Mouse (Mus musculus) liver, embryonic 18 days (tissue): ENCODE measurements around the gene Mios. TPM values are rescaled to one million over a fixed set of nuclear protein-coding genes. Genes with fewer than 3 reads are reported as not detected.

Experiments
- polyA plus RNA-seq: library from polyadenylated mRNA; depleted of rRNA; stranded (reverse); fragments of >200 nt; gene quantifications from 2 replicates; pipeline ENCODE4 v1.2.3, GENCODE M21; 2012; rRNA removed

Mios gene
- 4.0 and 4.3 TPM in 2 replicates for polyA plus RNA-seq

DNA sequence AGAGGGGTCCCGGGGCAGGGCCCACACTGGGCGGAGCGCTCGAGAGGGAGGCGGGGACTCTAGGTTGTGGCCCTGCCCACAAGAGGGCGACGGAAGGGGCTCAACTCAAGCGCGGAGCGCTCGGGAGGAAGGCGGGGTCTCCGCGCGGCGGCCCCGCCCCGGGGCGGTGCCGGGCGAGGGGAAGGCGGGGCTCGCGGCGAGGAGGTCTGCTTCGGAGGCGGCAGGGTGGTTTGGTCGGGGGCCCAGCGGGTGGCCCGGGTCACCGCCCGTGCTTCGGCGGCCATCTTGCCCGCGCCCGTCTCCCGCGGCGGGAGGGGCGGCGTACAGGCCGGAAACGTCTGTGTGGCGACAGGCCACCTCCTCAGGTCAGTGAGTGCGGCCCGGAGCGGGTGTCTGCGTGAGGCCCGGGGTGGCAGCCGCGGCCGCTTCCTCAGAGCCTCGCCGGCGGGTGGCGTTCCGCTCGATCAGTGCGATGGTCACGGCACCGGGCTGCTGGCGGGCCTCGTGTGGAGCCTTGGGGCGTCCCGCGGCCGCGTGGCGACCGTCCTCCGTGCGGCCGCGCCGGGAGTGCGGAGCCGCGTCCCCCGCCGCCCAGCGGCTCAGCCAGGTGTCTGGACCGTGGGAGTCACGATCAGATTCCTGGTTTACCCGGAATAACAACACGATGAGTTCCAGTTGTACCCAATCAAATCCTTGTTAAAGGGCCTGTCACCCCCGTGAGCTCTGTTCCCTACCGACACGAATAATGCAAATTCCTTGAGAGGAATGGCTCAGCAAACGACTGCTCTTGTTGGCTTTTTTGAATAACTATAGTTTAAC, at the start of gene Mios:
TSS of gene Mios (plus strand) at position 176 of the 819 bp plus-strand sequence.

DNA sequence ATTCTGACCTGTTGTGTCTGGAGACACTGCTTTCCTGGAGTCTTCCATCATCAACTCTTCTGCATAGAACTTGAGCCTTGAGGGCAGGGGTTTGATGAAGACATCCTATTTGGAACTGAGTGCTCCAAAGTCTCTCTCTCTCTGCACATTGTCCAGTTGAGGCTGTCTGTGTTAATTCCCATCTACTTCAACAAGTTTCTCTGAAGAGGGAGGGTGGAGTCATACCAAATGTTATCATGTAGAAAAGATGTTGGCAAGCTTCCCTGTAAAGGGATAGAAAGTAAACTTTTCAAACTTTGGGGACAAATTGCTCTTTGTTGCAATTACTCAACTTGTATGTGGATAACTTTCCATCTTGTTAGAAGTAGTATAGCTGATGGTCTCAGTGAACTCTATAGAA, 16.5 kb upstream of the Mios start, which contains the start of gene Col28a1:
TSS of gene Col28a1 (minus strand) at position 101 of the 400 bp plus-strand sequence.

DNA sequence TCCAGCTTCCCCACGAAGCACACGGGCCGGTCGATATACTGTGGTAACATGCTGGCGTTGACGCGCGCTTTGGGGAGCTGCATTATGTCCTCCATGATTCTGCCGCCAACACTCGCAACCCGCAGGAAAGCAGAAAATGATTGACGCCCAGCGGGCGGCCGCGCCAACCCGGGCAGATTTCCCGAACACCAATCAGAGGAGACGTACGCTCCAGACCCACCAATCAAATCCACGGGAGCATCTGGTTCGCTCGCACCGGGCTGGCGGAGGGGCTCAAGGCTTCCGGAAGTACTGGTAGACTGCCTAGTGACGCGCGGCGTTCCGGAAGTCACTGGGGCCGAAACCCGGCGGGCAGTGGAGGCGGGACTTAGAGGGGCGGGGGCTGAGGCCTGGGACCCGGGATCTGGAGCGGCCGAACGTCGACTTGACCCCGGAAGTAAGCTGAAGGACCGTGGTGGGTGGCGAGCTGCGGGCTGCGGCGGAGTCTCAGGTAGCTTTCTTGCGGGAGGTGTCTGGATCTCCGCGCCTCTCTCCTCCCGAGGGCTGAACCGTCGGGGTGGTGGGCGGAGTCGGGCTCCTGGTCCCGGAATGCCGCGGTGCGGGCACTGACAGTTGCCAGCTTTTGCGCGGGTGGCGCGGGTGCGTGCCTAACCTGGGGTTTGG, 50.1 kb downstream of the Mios start, which contains the start of the genes Rpa3, Umad1 and Gm45062:
TSS of gene Rpa3 (minus strand) at position 170 of the 663 bp plus-strand sequence.
TSS of gene Umad1 (plus strand) at position 285 of the 663 bp plus-strand sequence.
TSS of gene Gm45062 (plus strand) at position 447 of the 663 bp plus-strand sequence.

Other genes starting within 250 kb of the Mios start
- 0.02 and 0.04 TPM in 2 replicates for gene Col28a1, start 16.6 kb upstream of the Mios start, polyA plus RNA-seq
- gene Rpa3, start 50.0 kb downstream of the Mios start, polyA plus RNA-seq, result 30.6 and 32.1 TPM in 2 replicates
- 9.6 TPM in 2 replicates for gene Umad1, start 50.1 kb downstream of the Mios start, polyA plus RNA-seq
- gene Gm45062, start 50.2 kb downstream of the Mios start, polyA plus RNA-seq, result 2.8 TPM in 2 replicates